Mouse (Mus musculus): ENCODE measurements around the gene Prkab1. TPM values are rescaled to one million over a fixed set of nuclear protein-coding genes. Genes with fewer than 3 reads are reported as not detected.
A peak's percentile ranks its signal among the peaks of the same experiment; 100 is the strongest.

Prkab1 gene
- 102 and 109 TPM in 2 replicates for polyA plus RNA-seq (2012; rRNA removed)

DNA sequence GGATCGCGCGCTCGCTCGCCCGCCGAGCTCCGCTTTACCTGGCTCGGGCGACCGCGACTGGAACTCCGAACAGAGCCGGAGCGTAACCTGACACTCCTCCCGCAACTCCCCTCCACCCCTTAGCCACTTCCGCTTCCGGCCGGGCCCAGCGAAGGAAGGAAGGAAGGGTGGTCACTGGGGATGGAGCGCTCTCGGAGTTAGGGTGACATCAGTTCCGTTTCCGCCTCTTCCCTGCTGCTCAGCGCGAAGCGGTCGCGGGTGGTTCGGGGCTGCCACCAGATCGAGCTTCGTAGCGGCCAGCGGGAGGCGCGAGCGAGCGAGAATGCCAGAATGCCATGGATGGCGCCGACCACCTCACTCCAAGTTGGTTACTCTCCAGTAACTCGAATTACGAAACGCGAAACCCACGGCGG lies at the start of gene Prkab1:
TSS of gene Prkab1 (minus strand) at position 182 of the 413 bp plus-strand sequence.
- Histone ChIP-seq H3K4me3 (ENCODE audit: control insufficient read depth, insufficient read depth, low read length) (peak within 1 kb of the TSS; percentile 77), H3K27ac (ENCODE audit: control insufficient read depth, insufficient read depth, low read length) (peak within 1 kb of the TSS; percentile 7; the same call in 1 of the 2 replicates), H3K36me3 (ENCODE audit: control insufficient read depth, insufficient read depth, low read length) (peaks cover 15% of the 10 kb centered on the region), H3K4me1 (replicated peaks; ENCODE audit: control insufficient read depth, insufficient read depth, low read length) (peaks cover 23% of the 10 kb centered on the region), H3K27me3 (ENCODE audit: control insufficient read depth, insufficient read depth, low read length) (no peaks in the 10 kb centered on the region)
- TF ChIP-seq CTCF (IDR thresholded peaks at IDR 0.05; ENCODE audit: borderline replicate concordance, control insufficient read depth, extremely low read depth, insufficient read depth, low read length, poor library complexity): peak; percentile 82; the same call in 1 of the 2 replicates
- peak; percentile 78; the same call in 1 of the 2 replicates for TF ChIP-seq POLR2A (IDR thresholded peaks at IDR 0.05; ENCODE audit: control insufficient read depth, extremely low read depth, insufficient read depth, low read length, poor library complexity)
- peak; percentile 95 for DNase-seq
- under 1% methylated on average over 46 of the region's 46 CpGs for WGBS

- no peaks in the 10 kb centered on the region for H3K4me1 ChIP-seq (replicated peaks; ENCODE audit: control insufficient read depth, insufficient read depth, low read length)
- no peak overlapping the region for H3K27ac ChIP-seq (ENCODE audit: control insufficient read depth, insufficient read depth, low read length)
- no peaks in the 10 kb centered on the region for H3K36me3 ChIP-seq (ENCODE audit: control insufficient read depth, insufficient read depth, low read length)
- no peak for DNase-seq
- TF ChIP-seq POLR2A (IDR thresholded peaks at IDR 0.05; ENCODE audit: control insufficient read depth, extremely low read depth, insufficient read depth, low read length, poor library complexity) (no peak), CTCF (IDR thresholded peaks at IDR 0.05; ENCODE audit: borderline replicate concordance, control insufficient read depth, extremely low read depth, insufficient read depth, low read length, poor library complexity) (no peak)
- H3K4me3 ChIP-seq (ENCODE audit: control insufficient read depth, insufficient read depth, low read length): no peak overlapping the region
- WGBS: 94% methylated on average over 4 of the region's 4 CpGs
- H3K27me3 ChIP-seq (ENCODE audit: control insufficient read depth, insufficient read depth, low read length): no peaks in the 10 kb centered on the region
These were observed 45.3 kb upstream of the Prkab1 start for GRCm38 (mm10) chr5:116069618-116070017.

DNA sequence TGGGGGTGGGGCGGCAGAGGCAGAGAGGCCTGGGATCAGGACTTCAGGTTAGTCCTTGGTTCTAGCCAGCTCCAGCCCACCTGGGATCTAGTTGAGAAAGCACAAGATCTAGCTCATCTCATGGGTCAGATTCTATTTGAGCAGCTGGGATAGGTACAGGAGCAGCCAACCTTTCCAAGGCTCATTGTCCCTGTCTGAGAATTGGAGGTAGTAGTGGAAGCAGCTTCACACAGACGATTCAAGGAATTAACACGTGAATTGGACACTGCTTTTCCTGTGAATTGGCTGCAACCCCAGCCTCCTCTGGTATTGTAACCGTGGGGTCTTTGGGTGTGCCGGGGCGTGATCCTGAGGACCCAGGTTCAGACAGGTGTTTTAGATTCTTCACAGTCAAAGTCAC lies 28.5 kb upstream of the Prkab1 start:
- WGBS: 87% methylated on average over 6 of the region's 6 CpGs
- no peaks in the 10 kb centered on the region for H3K27me3 ChIP-seq (ENCODE audit: control insufficient read depth, insufficient read depth, low read length)
- TF ChIP-seq POLR2A (IDR thresholded peaks at IDR 0.05; ENCODE audit: control insufficient read depth, extremely low read depth, insufficient read depth, low read length, poor library complexity): no peak
- no peak for TF ChIP-seq CTCF (IDR thresholded peaks at IDR 0.05; ENCODE audit: borderline replicate concordance, control insufficient read depth, extremely low read depth, insufficient read depth, low read length, poor library complexity)
- DNase-seq: no peak
- H3K4me3 ChIP-seq (ENCODE audit: control insufficient read depth, insufficient read depth, low read length): no peak overlapping the region
- H3K36me3 ChIP-seq (ENCODE audit: control insufficient read depth, insufficient read depth, low read length): no peaks in the 10 kb centered on the region
- no peaks in the 10 kb centered on the region for H3K4me1 ChIP-seq (replicated peaks; ENCODE audit: control insufficient read depth, insufficient read depth, low read length)
- no peak overlapping the region for H3K27ac ChIP-seq (ENCODE audit: control insufficient read depth, insufficient read depth, low read length)

GRCm38 (mm10) chr5:116052171-116052570 lies 27.9 kb upstream of the Prkab1 start:
- DNase-seq: no peak

GRCm38 (mm10) chr5:116049821-116050220 lies 25.5 kb upstream of the Prkab1 start:
- Histone ChIP-seq H3K36me3 (ENCODE audit: control insufficient read depth, insufficient read depth, low read length) (no peaks in the 10 kb centered on the region), H3K4me1 (replicated peaks; ENCODE audit: control insufficient read depth, insufficient read depth, low read length) (no peaks in the 10 kb centered on the region), H3K4me3 (ENCODE audit: control insufficient read depth, insufficient read depth, low read length) (no peak overlapping the region), H3K27ac (ENCODE audit: control insufficient read depth, insufficient read depth, low read length) (no peak overlapping the region), H3K27me3 (ENCODE audit: control insufficient read depth, insufficient read depth, low read length) (no peaks in the 10 kb centered on the region)
- 80% methylated on average over 4 of the region's 4 CpGs for WGBS
- TF ChIP-seq POLR2A (IDR thresholded peaks at IDR 0.05; ENCODE audit: control insufficient read depth, extremely low read depth, insufficient read depth, low read length, poor library complexity): no peak
- no peak for TF ChIP-seq CTCF (IDR thresholded peaks at IDR 0.05; ENCODE audit: borderline replicate concordance, control insufficient read depth, extremely low read depth, insufficient read depth, low read length, poor library complexity)
- DNase-seq: no peak

More at GRCm38 (mm10) chr5:116052171-116052570, 27.9 kb upstream of the Prkab1 start:
- H3K27ac ChIP-seq (ENCODE audit: control insufficient read depth, insufficient read depth, low read length): no peak overlapping the region
- H3K27me3 ChIP-seq (ENCODE audit: control insufficient read depth, insufficient read depth, low read length): no peaks in the 10 kb centered on the region
- H3K36me3 ChIP-seq (ENCODE audit: control insufficient read depth, insufficient read depth, low read length): no peaks in the 10 kb centered on the region
- 55% methylated on average over 5 of the region's 5 CpGs for WGBS
- no peaks in the 10 kb centered on the region for H3K4me1 ChIP-seq (replicated peaks; ENCODE audit: control insufficient read depth, insufficient read depth, low read length)
- TF ChIP-seq CTCF (IDR thresholded peaks at IDR 0.05; ENCODE audit: borderline replicate concordance, control insufficient read depth, extremely low read depth, insufficient read depth, low read length, poor library complexity) (no peak), POLR2A (IDR thresholded peaks at IDR 0.05; ENCODE audit: control insufficient read depth, extremely low read depth, insufficient read depth, low read length, poor library complexity) (no peak)
- H3K4me3 ChIP-seq (ENCODE audit: control insufficient read depth, insufficient read depth, low read length): no peak overlapping the region

GRCm38 (mm10) chr5:116048321-116048720 lies 24.0 kb upstream of the Prkab1 start:
- TF ChIP-seq POLR2A (IDR thresholded peaks at IDR 0.05; ENCODE audit: control insufficient read depth, extremely low read depth, insufficient read depth, low read length, poor library complexity) (no peak), CTCF (IDR thresholded peaks at IDR 0.05; ENCODE audit: borderline replicate concordance, control insufficient read depth, extremely low read depth, insufficient read depth, low read length, poor library complexity) (no peak)
- Histone ChIP-seq H3K36me3 (ENCODE audit: control insufficient read depth, insufficient read depth, low read length) (no peaks in the 10 kb centered on the region), H3K27me3 (ENCODE audit: control insufficient read depth, insufficient read depth, low read length) (no peaks in the 10 kb centered on the region), H3K27ac (ENCODE audit: control insufficient read depth, insufficient read depth, low read length) (no peak overlapping the region), H3K4me3 (ENCODE audit: control insufficient read depth, insufficient read depth, low read length) (no peak overlapping the region), H3K4me1 (replicated peaks; ENCODE audit: control insufficient read depth, insufficient read depth, low read length) (no peaks in the 10 kb centered on the region)
- no peak for DNase-seq
- 97% methylated on average over 3 of the region's 3 CpGs for WGBS

DNA sequence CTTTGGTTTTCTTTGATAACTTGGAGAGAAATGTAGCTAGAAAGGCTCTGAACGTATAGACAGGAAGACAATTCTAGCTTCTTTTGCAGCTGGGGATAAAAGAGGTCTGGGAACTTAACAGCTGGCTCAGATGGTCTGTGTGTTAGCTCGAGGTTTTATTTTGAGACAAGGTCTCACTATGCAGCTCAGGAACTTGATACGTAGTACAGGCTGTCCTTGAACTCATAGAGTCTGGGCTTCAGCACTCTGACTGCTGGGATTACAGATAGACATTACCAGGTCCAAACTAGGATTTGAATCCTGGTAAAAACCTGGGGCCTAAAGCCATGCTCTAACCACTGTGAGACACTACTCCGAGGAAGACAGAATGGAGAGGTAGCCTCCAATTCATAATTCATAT lies 21.9 kb upstream of the Prkab1 start:
- no peak overlapping the region for H3K27ac ChIP-seq (ENCODE audit: control insufficient read depth, insufficient read depth, low read length)
- no peak for DNase-seq
- no peaks in the 10 kb centered on the region for H3K4me1 ChIP-seq (replicated peaks; ENCODE audit: control insufficient read depth, insufficient read depth, low read length)
- no peak for TF ChIP-seq CTCF (IDR thresholded peaks at IDR 0.05; ENCODE audit: borderline replicate concordance, control insufficient read depth, extremely low read depth, insufficient read depth, low read length, poor library complexity)
- TF ChIP-seq POLR2A (IDR thresholded peaks at IDR 0.05; ENCODE audit: control insufficient read depth, extremely low read depth, insufficient read depth, low read length, poor library complexity): no peak
- H3K4me3 ChIP-seq (ENCODE audit: control insufficient read depth, insufficient read depth, low read length): no peak overlapping the region
- no peaks in the 10 kb centered on the region for H3K36me3 ChIP-seq (ENCODE audit: control insufficient read depth, insufficient read depth, low read length)
- H3K27me3 ChIP-seq (ENCODE audit: control insufficient read depth, insufficient read depth, low read length): no peaks in the 10 kb centered on the region
- 59% methylated on average over 4 of the region's 4 CpGs for WGBS

Data from thymus, adult 2 months (tissue).